Mouse (Mus musculus) cerebellum, adult 2 months (tissue): ENCODE measurements at regions not wholly inside any gene's neighbourhood (a gene's known extent, or its start where the extent isn't known, plus 50 kb on each side); places are given as distances from the start of the nearest gene placed in this dataset.

Source experiments
- CTCF ChIP-seq: fragments of 200-500 bp; IDR thresholded peaks from 2 replicates; pipeline ENCODE4 v1.5.1; 2011; ENCODE audit warnings: low read depth, mild to moderate bottlenecking, control low read depth, low read length, moderate library complexity, borderline replicate concordance; ENCODE audit not compliant: insufficient read depth
- POLR2A ChIP-seq: fragments of 200-500 bp; IDR thresholded peaks from 2 replicates; pipeline ENCODE4 v1.6.1; 2011; ENCODE audit warnings: low read length, control low read depth, borderline replicate concordance; ENCODE audit not compliant: insufficient read depth

DNA sequence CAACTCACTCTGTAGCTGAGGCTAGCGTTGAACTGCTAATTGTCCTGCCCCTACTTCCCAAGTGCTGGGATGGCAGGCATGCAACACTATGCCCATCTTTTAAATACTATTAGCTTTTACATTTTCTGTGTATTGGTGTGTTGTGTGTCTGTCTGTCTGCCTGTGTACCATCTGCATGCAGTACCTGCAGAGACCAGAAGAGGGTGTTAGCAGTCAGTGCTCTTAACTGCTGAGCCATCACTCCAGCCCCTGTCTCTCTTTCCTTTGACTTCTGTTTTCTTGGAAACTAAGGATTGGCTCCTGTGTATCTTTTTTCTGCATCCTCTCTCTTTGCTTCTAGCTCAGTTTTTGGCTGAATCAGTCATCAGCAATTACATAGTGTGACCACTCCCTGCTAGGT is 66.8 kb upstream of the Kdm7a start:
- TF ChIP-seq CTCF (no peak), POLR2A (no peak)
